24 mouse cellular contexts compared by ENCODE assay signal in genomic region chr5:100206675-100207074, GRCm38 (mm10). TPM values are rescaled to one million over a fixed set of nuclear protein-coding genes. Genes with fewer than 3 reads are reported as not detected.
DNase-seq lines count a peak whose midpoint lies in the region; ATAC-seq lines count a peak whose summit lies in the region.
"Had no signal": no experiment of that assay in that cellular context is flagged by ENCODE, and none has a peak within 500 bp of the region (broad histone marks: within the 10 kb centered on the region; RNA-seq: fewer than 3 reads in every experiment).

No protein-coding gene starts in this region.

- H3K9me3 ChIP-seq in hindbrain, embryonic 16.5 days (ENCODE audit: control insufficient read depth, low read length) = no peaks in the 10 kb centered on the region
- H3K9me3 ChIP-seq in hindbrain, embryonic 10.5 days = no peaks in the 10 kb centered on the region
- H3K9me3 ChIP-seq in kidney, embryonic 16.5 days (ENCODE audit: low read length) = no peaks in the 10 kb centered on the region
- no peaks in the 10 kb centered on the region for H3K9me3 ChIP-seq in lung, embryonic 16.5 days (ENCODE audit: control insufficient read depth, low read length)
- H3K9me3 ChIP-seq: embryonic facial prominence, embryonic 15.5 days; forebrain, embryonic 10.5 days; heart, embryonic 13.5 days had no signal

- H3K36me3 ChIP-seq in hindbrain, embryonic 16.5 days (ENCODE audit: control insufficient read depth, insufficient read depth, low read length) = no peaks in the 10 kb centered on the region
- H3K36me3 ChIP-seq in hindbrain, embryonic 10.5 days = no peaks in the 10 kb centered on the region
- no peaks in the 10 kb centered on the region for H3K36me3 ChIP-seq in kidney, embryonic 16.5 days (ENCODE audit: insufficient read depth, low read length)
- no peaks in the 10 kb centered on the region for H3K36me3 ChIP-seq in lung, embryonic 16.5 days (ENCODE audit: control insufficient read depth, insufficient read depth, low read length)
- H3K36me3 ChIP-seq: embryonic facial prominence, embryonic 15.5 days; forebrain, embryonic 10.5 days; heart, embryonic 13.5 days had no signal

- DNase-seq in hindbrain, embryonic 10.5 days (ENCODE audit: low spot score) = no peak
- no peak for DNase-seq in kidney, adult 11 months
- no peak for DNase-seq in lung, postnatal 25 days (ENCODE audit: low spot score)
- DNase-seq in Muller cell, postnatal 12 days (ENCODE audit: inconsistent ontology term) = peak; percentile 31
- DNase-seq in c-Kit-positive CD71-positive TER-119-positive erythroid progenitor cells, embryonic 14.5 days (ENCODE audit: low spot score) = no peak
- DNase-seq: adrenal gland, adult 2 months; adrenal gland, postnatal 25 days; cerebellum, adult 8-10 months; cerebellum, postnatal 14 days; embryo, embryonic 11 days; gastrocnemius, adult 2 months; gastrocnemius, postnatal 25 days; heart, postnatal 36 days had no signal

- 0 out of 2 replicates have a peak, but pooled peaks have one; percentile 7 for ATAC-seq in hindbrain, embryonic 16.5 days
- peak; percentile 71; the same call in 1 of the 2 replicates for ATAC-seq in kidney, embryonic 16.5 days (ENCODE audit: low FRiP score, low TSS enrichment)
- 0 out of 2 replicates have a peak, but pooled peaks have one; percentile 34 for ATAC-seq in lung, embryonic 16.5 days (ENCODE audit: low read depth)
- ATAC-seq: forebrain, embryonic 14.5 days; Patski had no signal

- H3K4me2 ChIP-seq in hindbrain, embryonic 16.5 days (ENCODE audit: low read length) = no peak overlapping the region
- H3K4me2 ChIP-seq in kidney, embryonic 16.5 days (replicated peaks; ENCODE audit: low read depth, low read length) = no peak overlapping the region
- no peak overlapping the region for H3K4me2 ChIP-seq in lung, embryonic 16.5 days (ENCODE audit: low read depth, low read length)
- H3K4me2 ChIP-seq: embryonic facial prominence, embryonic 15.5 days; heart, embryonic 13.5 days; hindbrain, embryonic 14.5 days had no signal

- H3K4me1 ChIP-seq in hindbrain, embryonic 16.5 days (ENCODE audit: control insufficient read depth, insufficient read depth, low read depth, low read length) = no peaks in the 10 kb centered on the region
- 0 out of 2 replicates have a peak, but pooled peaks cover 5% of the 10 kb centered on the region for H3K4me1 ChIP-seq in hindbrain, embryonic 10.5 days (replicated peaks)
- H3K4me1 ChIP-seq in kidney, embryonic 16.5 days (ENCODE audit: insufficient read depth, low read length) = no peaks in the 10 kb centered on the region
- no peaks in the 10 kb centered on the region for H3K4me1 ChIP-seq in lung, embryonic 16.5 days (replicated peaks; ENCODE audit: control insufficient read depth, insufficient read depth, low read length)
- H3K4me1 ChIP-seq: embryonic facial prominence, embryonic 15.5 days; forebrain, embryonic 10.5 days had no signal

- 55% methylated on average over 6 of the region's 6 CpGs for WGBS in hindbrain, embryonic 16.5 days
- 72% methylated on average over 6 of the region's 6 CpGs for WGBS in hindbrain, embryonic 10.5 days
- 37% methylated on average over 6 of the region's 6 CpGs for WGBS in kidney, embryonic 16.5 days
- WGBS in lung, embryonic 16.5 days = 38% methylated on average over 6 of the region's 6 CpGs

- no peaks in the 10 kb centered on the region for H3K27me3 ChIP-seq in hindbrain, embryonic 16.5 days (replicated peaks; ENCODE audit: control insufficient read depth, insufficient read depth, low read length)
- H3K27me3 ChIP-seq in hindbrain, embryonic 10.5 days (ENCODE audit: insufficient read depth, poor library complexity, severe bottlenecking) = no peaks in the 10 kb centered on the region
- H3K27me3 ChIP-seq in kidney, embryonic 16.5 days (ENCODE audit: insufficient read depth, low read length) = no peaks in the 10 kb centered on the region
- no peaks in the 10 kb centered on the region for H3K27me3 ChIP-seq in lung, embryonic 16.5 days (ENCODE audit: control insufficient read depth, insufficient read depth, low read depth, low read length)
- H3K27me3 ChIP-seq: embryonic facial prominence, embryonic 15.5 days; Patski had no signal

- H3K27ac ChIP-seq in hindbrain, embryonic 16.5 days (ENCODE audit: low read depth, low read length) = no peak overlapping the region
- no peak overlapping the region for H3K27ac ChIP-seq in hindbrain, embryonic 10.5 days
- no peak overlapping the region for H3K27ac ChIP-seq in kidney, embryonic 16.5 days (ENCODE audit: low read length)
- H3K27ac ChIP-seq in lung, embryonic 16.5 days (ENCODE audit: low read length) = no peak overlapping the region
- H3K27ac ChIP-seq: embryonic facial prominence, embryonic 15.5 days; forebrain, embryonic 10.5 days; gastrocnemius, adult 2 months; heart, embryonic 13.5 days; hindbrain, embryonic 14.5 days had no signal

- no peak overlapping the region for H3K4me3 ChIP-seq in hindbrain, embryonic 16.5 days (ENCODE audit: low read length)
- no peak overlapping the region for H3K4me3 ChIP-seq in hindbrain, embryonic 10.5 days
- no peak overlapping the region for H3K4me3 ChIP-seq in kidney, embryonic 16.5 days (ENCODE audit: low read length)
- no peak overlapping the region for H3K4me3 ChIP-seq in lung, embryonic 16.5 days (ENCODE audit: low read length)
- H3K4me3 ChIP-seq: embryonic facial prominence, embryonic 15.5 days; erythroblast, embryonic 14.5 days; forebrain, embryonic 10.5 days; gastrocnemius, adult 2 months; heart, embryonic 13.5 days had no signal

- H3K9ac ChIP-seq in hindbrain, embryonic 16.5 days (ENCODE audit: low read depth, low read length) = no peak overlapping the region
- H3K9ac ChIP-seq in kidney, embryonic 16.5 days (replicated peaks; ENCODE audit: low read length) = no peak overlapping the region
- no peak overlapping the region for H3K9ac ChIP-seq in lung, embryonic 16.5 days (ENCODE audit: low read length)
- H3K9ac ChIP-seq: embryonic facial prominence, embryonic 15.5 days; heart, embryonic 13.5 days; hindbrain, embryonic 14.5 days had no signal

RNA-seq across cellular contexts. Expression of gene Tmem150c, which starts 47.1 kb away (rescaled TPM):
- 37.1 and 37.2 TPM in 2 replicates for polyA plus RNA-seq in hindbrain, embryonic 16.5 days (2015; fragmentation: Nextera tagmentation; extraction: Ambion mirVana)
- 3.2 and 3.8 TPM in 2 replicates for polyA plus RNA-seq in hindbrain, embryonic 10.5 days (2016; fragmentation: Nextera tagmentation; extraction: Ambion mirVana)
- 18.0 and 20.6 TPM in 2 replicates for polyA plus RNA-seq in kidney, embryonic 16.5 days (2015; fragmentation: Nextera tagmentation; extraction: Ambion mirVana)
- 9.4 and 10.1 TPM in 2 replicates for polyA plus RNA-seq in lung, embryonic 16.5 days (2015; fragmentation: Nextera tagmentation; extraction: Ambion mirVana)
- polyA plus RNA-seq: C2C12; erythroblast, embryonic 14.5 days; Patski had no signal

Comparison
In these comparisons a context has a peak if more than half of its experiments do, and no peak if none do; other contexts are left out.
1. ATAC-seq: peak in every context shown above with its lines; median percentile 71 in kidney, embryonic 16.5 days; 34 in lung, embryonic 16.5 days; 7 in hindbrain, embryonic 16.5 days.